In the genomic region with DNA sequence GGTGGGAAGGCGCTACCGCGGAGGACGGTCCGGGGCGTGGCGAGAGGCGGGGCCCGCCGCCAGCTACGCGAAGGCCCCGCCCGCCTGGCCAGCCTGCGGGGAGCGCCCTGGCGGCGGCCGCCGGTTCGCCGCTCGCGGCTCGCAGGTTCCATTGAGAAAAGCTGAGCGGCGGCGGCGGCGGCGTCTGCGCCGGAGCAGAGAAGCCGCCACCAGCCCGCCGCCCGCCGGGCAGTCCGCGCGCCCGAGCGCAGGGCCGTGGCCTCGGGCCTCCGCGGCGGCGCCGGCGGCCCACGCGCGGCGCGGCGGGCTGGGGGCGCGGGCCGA, we compare ENCODE assay signal across 8 mouse cellular contexts. TPM values are rescaled to one million over a fixed set of nuclear protein-coding genes. Genes with fewer than 3 reads are reported as not detected.
A peak's percentile ranks its signal among the peaks of the same experiment; 100 is the strongest.
DNase-seq lines count a peak whose midpoint lies in the region; ATAC-seq and TF ChIP-seq lines count a peak whose summit lies in the region.

A gene (plus strand): TSS at position 107 of the 324 bp plus-strand sequence.

- POLR2A ChIA-PET in Patski (lab: Charles Lee) = interaction anchor here (1.2 kb wide), 1 partner anchor 52 kb away, joined by 3 read pairs; no protein-coding TSS in a partner anchor

- peak within 1 kb of the TSS; percentile 91 for H3K27ac ChIP-seq in heart, adult 2 months
- H3K27ac ChIP-seq in forebrain, postnatal 0 days (ENCODE audit: low read depth, low read length) = peak within 1 kb of the TSS; percentile 50

- TF ChIP-seq EP300 in heart, adult 2 months (IDR thresholded peaks at IDR 0.05; ENCODE audit: insufficient read depth, low read depth, low read length) = 0 out of 2 replicates have a peak, but pooled peaks have one; percentile 7

- H3K4me3 ChIP-seq in heart, adult 2 months = peak within 1 kb of the TSS; percentile 70
- H3K4me3 ChIP-seq in forebrain, postnatal 0 days (ENCODE audit: low read depth, low read length) = peak within 1 kb of the TSS; percentile 58
- H3K4me3 ChIP-seq in myocyte = peak within 1 kb of the TSS; percentile 38

- H3K9ac ChIP-seq in heart, adult 2 months (ENCODE audit: low read depth, low read length) = peak within 1 kb of the TSS; percentile 70
- peak within 1 kb of the TSS; percentile 65 for H3K9ac ChIP-seq in forebrain, postnatal 0 days

- no peaks in the 10 kb centered on the region for H3K36me3 ChIP-seq in heart, adult 2 months (ENCODE audit: control insufficient read depth, insufficient read depth, low read length)
- H3K36me3 ChIP-seq in forebrain, postnatal 0 days (ENCODE audit: insufficient read depth) = no peaks in the 10 kb centered on the region
- H3K36me3 ChIP-seq in myocyte (ENCODE audit: control insufficient read depth, insufficient read depth) = no peaks in the 10 kb centered on the region

- no peak for DNase-seq in heart, adult 2 months
- no peak for DNase-seq in heart, adult 11 months
- DNase-seq in Patski (ENCODE audit: low read depth, low spot score) = no peak
- DNase-seq in forebrain, postnatal 0 days = no peak
- no peak for DNase-seq in layer of hippocampus, postnatal 14 days (ENCODE audit: low spot score in 2 of 2)
- no peak for DNase-seq in urinary bladder, postnatal 25 days (ENCODE audit: low spot score)
- DNase-seq in thymus, postnatal 0 days (ENCODE audit: low spot score) = no peak

- peaks cover 11% of the 10 kb centered on the region for H3K4me1 ChIP-seq in heart, adult 2 months (ENCODE audit: control insufficient read depth, insufficient read depth, low read length)
- 0 out of 2 replicates have a peak, but pooled peaks cover 14% of the 10 kb centered on the region for H3K4me1 ChIP-seq in forebrain, postnatal 0 days (ENCODE audit: insufficient read depth)

- no peaks in the 10 kb centered on the region for H3K9me3 ChIP-seq in forebrain, postnatal 0 days (ENCODE audit: low read length)

- no peak for ATAC-seq in Patski
- ATAC-seq in forebrain, postnatal 0 days = no peak

- CTCF ChIA-PET in Patski (lab: Charles Lee) = interaction anchor here (1.0 kb wide), 1 partner anchor 304 kb away, joined by 3 read pairs; no protein-coding TSS in a partner anchor

- WGBS in heart, adult 2 months = 6% methylated on average over 55 of the region's 60 CpGs
- under 1% methylated on average over 42 of the region's 60 CpGs for WGBS in forebrain, postnatal 0 days

- peak within 1 kb of the TSS; percentile 98 for H3K4me2 ChIP-seq in forebrain, postnatal 0 days (ENCODE audit: low read depth)
- H3K4me2 ChIP-seq in myocyte (ENCODE audit: low read depth) = peak within 1 kb of the TSS; percentile 98

- intact Hi-C loops in heart, adult 2 months (cut with DNase I) = loop anchor here (5.0 kb wide), 1 partner anchor 160 kb away; a partner anchor contains a TSS

- TF ChIP-seq CTCF in heart, adult 2 months (IDR thresholded peaks at IDR 0.05) = peak; percentile 44
- TF ChIP-seq CTCF in Patski (IDR thresholded peaks at IDR 0.05) = no peak
- TF ChIP-seq CTCF in forebrain, postnatal 0 days (IDR thresholded peaks at IDR 0.05; ENCODE audit: low read depth) = no peak

- peak within 1 kb of the TSS; percentile 44 for H3ac ChIP-seq in myocyte (ENCODE audit: control insufficient read depth, insufficient read length)

- no peak; the same call in 1 of the 2 replicates for TF ChIP-seq POLR2A in heart, adult 2 months (IDR thresholded peaks at IDR 0.05; ENCODE audit: insufficient read depth, low read depth, low read length)
- TF ChIP-seq POLR2A in myocyte (IDR thresholded peaks at IDR 0.05; ENCODE audit: insufficient read length, low read depth) = peak; percentile 68

- in situ Hi-C loops in Patski (cut with MboI; ENCODE audit: low pct_unique_long_range_greater_than_20kb) = loop anchor here (5.0 kb wide), 1 partner anchor 50 kb away; no protein-coding TSS in a partner anchor

- H3K79me2 ChIP-seq in heart, adult 2 months (replicated peaks; ENCODE audit: control insufficient read depth, insufficient read depth, low read length) = 0 out of 2 replicates have a peak, but pooled peaks cover 2% of the 10 kb centered on the region
- peaks cover 8% of the 10 kb centered on the region for H3K79me2 ChIP-seq in myocyte (ENCODE audit: control insufficient read depth, insufficient read depth)

- H3K27me3 ChIP-seq in heart, adult 2 months (ENCODE audit: control insufficient read depth, insufficient read depth, low read length) = no peaks in the 10 kb centered on the region
- no peaks in the 10 kb centered on the region for H3K27me3 ChIP-seq in Patski
- H3K27me3 ChIP-seq in forebrain, postnatal 0 days (ENCODE audit: insufficient read depth, low read length) = peaks cover 8% of the 10 kb centered on the region; the same call in 1 of the 2 replicates
- H3K27me3 ChIP-seq in myocyte (ENCODE audit: control insufficient read depth, insufficient read depth, insufficient read length) = no peaks in the 10 kb centered on the region

TF ChIP-seq in myocyte, 11 proteins besides CTCF, POLR2A, EP300 and RAD21:
- TF ChIP-seq E2F4 (IDR thresholded peaks at IDR 0.05; ENCODE audit: insufficient read depth) (no peak), POLR2AphosphoS2 (IDR thresholded peaks at IDR 0.05; ENCODE audit: insufficient read length, low read depth) (peak; percentile 59), MAX (IDR thresholded peaks at IDR 0.05; ENCODE audit: low read depth) (no peak), MYOD1 (IDR thresholded peaks at IDR 0.05; ENCODE audit: control insufficient read depth in 1 of 3, insufficient read length in 2 of 3, low read depth in 2 of 3) (no peak), TCF3 (IDR thresholded peaks at IDR 0.05; ENCODE audit: insufficient read length, low read depth) (no peak)

RNA-seq across cellular contexts. Expression of the gene that starts here (rescaled TPM):
- total RNA-seq in heart, adult 2 months (2021) = 10 to 100 TPM; 21.2 to 24.6 TPM
- polyA plus RNA-seq in heart, adult 2 months (2012; rRNA removed) = 20.0 and 20.9 TPM in 2 replicates
- polyA plus RNA-seq in Patski (2021) = 17.8 TPM
- 9.5 and 10.1 TPM in 2 replicates for total RNA-seq in forebrain, postnatal 0 days (2014; rRNA removed)
- 0.87 and 1.1 TPM in 2 replicates for polyA plus RNA-seq in forebrain, postnatal 0 days (2015; fragmentation: Nextera tagmentation; extraction: Ambion mirVana)
- 10 to 100 TPM; 28.3 to 31.7 TPM for total RNA-seq in layer of hippocampus, postnatal 14 days (2021)
- 22.6 TPM for polyA plus RNA-seq in myocyte (2012; fragmentation: generic; extraction: Trizol)
- polyA plus RNA-seq in thymus, postnatal 0 days (2015; fragmentation: Nextera tagmentation; extraction: Ambion mirVana) = 3.9 and 5.4 TPM in 2 replicates
